Mouse (Mus musculus): ENCODE results near the gene C1ql1. TPM values are rescaled to one million over a fixed set of nuclear protein-coding genes. Genes with fewer than 3 reads are reported as not detected.

C1ql1 gene
- polyA plus RNA-seq, 1 experiment from 2014 or later, result 14.3 TPM

GRCm38 (mm10) chr11:102963855-102964546 is 17.5 kb upstream of the C1ql1 start:
- DNase-seq (peak; percentile 71), ATAC-seq (ENCODE audit: low FRiP score, low TSS enrichment) (no peak; the same call in 1 of the 2 replicates)
- Histone ChIP-seq H3K4me3 (replicated peaks; ENCODE audit: low read depth, low read length) (0 out of 2 replicates have a peak overlapping the region, but pooled peaks have one; percentile 7), H3K9me3 (ENCODE audit: control insufficient read depth, low read length) (no peaks in the 10 kb centered on the region), H3K27ac (replicated peaks; ENCODE audit: low read depth, low read length) (peak overlapping the region; percentile 85), H3K9ac (replicated peaks; ENCODE audit: low read length) (peak overlapping the region; percentile 31; the same call in 1 of the 2 replicates), H3K27me3 (ENCODE audit: control insufficient read depth, insufficient read depth, low read length) (no peaks in the 10 kb centered on the region; the same call in 1 of the 2 replicates), H3K4me2 (ENCODE audit: low read length) (peak overlapping the region; percentile 48), H3K4me1 (ENCODE audit: control insufficient read depth, insufficient read depth, low read length) (peaks cover 18% of the 10 kb centered on the region), H3K36me3 (ENCODE audit: control insufficient read depth, insufficient read depth, low read length) (no peaks in the 10 kb centered on the region)
- 17% methylated on average over 24 of the region's 24 CpGs for WGBS

GRCm38 (mm10) chr11:102963246-102963854 is 16.9 kb upstream of the C1ql1 start:
- Histone ChIP-seq H3K36me3 (ENCODE audit: control insufficient read depth, insufficient read depth, low read length) (no peaks in the 10 kb centered on the region), H3K4me3 (replicated peaks; ENCODE audit: low read depth, low read length) (peak overlapping the region; percentile 7; the same call in 1 of the 2 replicates), H3K27me3 (ENCODE audit: control insufficient read depth, insufficient read depth, low read length) (no peaks in the 10 kb centered on the region; the same call in 1 of the 2 replicates), H3K9ac (replicated peaks; ENCODE audit: low read length) (peak overlapping the region; percentile 31; the same call in 1 of the 2 replicates), H3K4me1 (ENCODE audit: control insufficient read depth, insufficient read depth, low read length) (peaks cover 18% of the 10 kb centered on the region), H3K4me2 (ENCODE audit: low read length) (peak overlapping the region; percentile 48), H3K9me3 (ENCODE audit: control insufficient read depth, low read length) (no peaks in the 10 kb centered on the region), H3K27ac (replicated peaks; ENCODE audit: low read depth, low read length) (peak overlapping the region; percentile 85)
- ATAC-seq (ENCODE audit: low FRiP score, low TSS enrichment) (peak; percentile 48; the same call in 1 of the 2 replicates), DNase-seq (peak; percentile 84)
- WGBS, result under 1% methylated on average over 16 of the region's 16 CpGs

- Histone ChIP-seq H3K9me3 (ENCODE audit: control insufficient read depth, low read length) (no peaks in the 10 kb centered on the region), H3K27me3 (ENCODE audit: control insufficient read depth, insufficient read depth, low read length) (no peaks in the 10 kb centered on the region; the same call in 1 of the 2 replicates), H3K9ac (replicated peaks; ENCODE audit: low read length) (no peak overlapping the region), H3K4me3 (replicated peaks; ENCODE audit: low read depth, low read length) (no peak overlapping the region), H3K27ac (replicated peaks; ENCODE audit: low read depth, low read length) (peak overlapping the region; percentile 69), H3K4me2 (ENCODE audit: low read length) (peak overlapping the region; percentile 48), H3K36me3 (ENCODE audit: control insufficient read depth, insufficient read depth, low read length) (no peaks in the 10 kb centered on the region), H3K4me1 (ENCODE audit: control insufficient read depth, insufficient read depth, low read length) (peaks cover 20% of the 10 kb centered on the region)
- DNase-seq, result no peak
- WGBS, result 18% methylated on average over 7 of the region's 7 CpGs
- ATAC-seq (ENCODE audit: low FRiP score, low TSS enrichment), result no peak
These were observed 16.4 kb upstream of the C1ql1 start for GRCm38 (mm10) chr11:102962861-102963245.

GRCm38 (mm10) chr11:102961082-102961481 is 14.6 kb upstream of the C1ql1 start:
- Histone ChIP-seq H3K9ac (replicated peaks; ENCODE audit: low read length) (no peak overlapping the region), H3K36me3 (ENCODE audit: control insufficient read depth, insufficient read depth, low read length) (no peaks in the 10 kb centered on the region), H3K4me3 (replicated peaks; ENCODE audit: low read depth, low read length) (no peak overlapping the region), H3K27me3 (ENCODE audit: control insufficient read depth, insufficient read depth, low read length) (no peaks in the 10 kb centered on the region; the same call in 1 of the 2 replicates), H3K27ac (replicated peaks; ENCODE audit: low read depth, low read length) (no peak overlapping the region), H3K4me1 (ENCODE audit: control insufficient read depth, insufficient read depth, low read length) (peaks cover 32% of the 10 kb centered on the region), H3K9me3 (ENCODE audit: control insufficient read depth, low read length) (no peaks in the 10 kb centered on the region), H3K4me2 (ENCODE audit: low read length) (no peak overlapping the region)
- 92% methylated on average over 4 of the region's 4 CpGs for WGBS
- DNase-seq, result no peak
- no peak for ATAC-seq (ENCODE audit: low FRiP score, low TSS enrichment)

GRCm38 (mm10) chr11:102958870-102959269 is 12.4 kb upstream of the C1ql1 start:
- no peak overlapping the region for H3K9ac ChIP-seq (replicated peaks; ENCODE audit: low read length)
- ATAC-seq (ENCODE audit: low FRiP score, low TSS enrichment) (no peak), DNase-seq (no peak)
- H3K4me1 ChIP-seq (ENCODE audit: control insufficient read depth, insufficient read depth, low read length), result peaks cover 35% of the 10 kb centered on the region
- H3K27ac ChIP-seq (replicated peaks; ENCODE audit: low read depth, low read length), result no peak overlapping the region
- 89% methylated on average over 1 of the region's 1 CpGs for WGBS
- H3K4me3 ChIP-seq (replicated peaks; ENCODE audit: low read depth, low read length), result no peak overlapping the region
- no peaks in the 10 kb centered on the region for H3K27me3 ChIP-seq (ENCODE audit: control insufficient read depth, insufficient read depth, low read length)
- no peak overlapping the region for H3K4me2 ChIP-seq (ENCODE audit: low read length)
- no peaks in the 10 kb centered on the region for H3K36me3 ChIP-seq (ENCODE audit: control insufficient read depth, insufficient read depth, low read length)
- H3K9me3 ChIP-seq (ENCODE audit: control insufficient read depth, low read length), result no peaks in the 10 kb centered on the region

GRCm38 (mm10) chr11:102958431-102958830 is 11.9 kb upstream of the C1ql1 start:
- H3K27me3 ChIP-seq (ENCODE audit: control insufficient read depth, insufficient read depth, low read length), result no peaks in the 10 kb centered on the region
- WGBS, result 86% methylated on average over 6 of the region's 6 CpGs
- H3K9ac ChIP-seq (replicated peaks; ENCODE audit: low read length), result no peak overlapping the region
- no peak for ATAC-seq (ENCODE audit: low FRiP score, low TSS enrichment)
- H3K4me3 ChIP-seq (replicated peaks; ENCODE audit: low read depth, low read length), result no peak overlapping the region
- no peak for DNase-seq
- H3K36me3 ChIP-seq (ENCODE audit: control insufficient read depth, insufficient read depth, low read length), result no peaks in the 10 kb centered on the region
- peaks cover 31% of the 10 kb centered on the region for H3K4me1 ChIP-seq (ENCODE audit: control insufficient read depth, insufficient read depth, low read length)
- H3K4me2 ChIP-seq (ENCODE audit: low read length), result no peak overlapping the region
- no peaks in the 10 kb centered on the region for H3K9me3 ChIP-seq (ENCODE audit: control insufficient read depth, low read length)
- no peak overlapping the region for H3K27ac ChIP-seq (replicated peaks; ENCODE audit: low read depth, low read length)

GRCm38 (mm10) chr11:102957692-102958091 is 11.2 kb upstream of the C1ql1 start:
- no peak overlapping the region for H3K9ac ChIP-seq (replicated peaks; ENCODE audit: low read length)
- H3K27me3 ChIP-seq (ENCODE audit: control insufficient read depth, insufficient read depth, low read length), result no peaks in the 10 kb centered on the region
- no peaks in the 10 kb centered on the region for H3K9me3 ChIP-seq (ENCODE audit: control insufficient read depth, low read length)
- ATAC-seq (ENCODE audit: low FRiP score, low TSS enrichment) (no peak), DNase-seq (no peak)
- WGBS, result 84% methylated on average over 8 of the region's 8 CpGs
- H3K36me3 ChIP-seq (ENCODE audit: control insufficient read depth, insufficient read depth, low read length), result no peaks in the 10 kb centered on the region
- peaks cover 31% of the 10 kb centered on the region for H3K4me1 ChIP-seq (ENCODE audit: control insufficient read depth, insufficient read depth, low read length)
- H3K4me3 ChIP-seq (replicated peaks; ENCODE audit: low read depth, low read length), result no peak overlapping the region
- no peak overlapping the region for H3K4me2 ChIP-seq (ENCODE audit: low read length)
- H3K27ac ChIP-seq (replicated peaks; ENCODE audit: low read depth, low read length), result peak overlapping the region; percentile 58; the same call in 1 of the 2 replicates

- ATAC-seq (ENCODE audit: low FRiP score, low TSS enrichment) (no peak), DNase-seq (peak; percentile 70)
- peak overlapping the region; percentile 58 for H3K27ac ChIP-seq (replicated peaks; ENCODE audit: low read depth, low read length)
These were observed 10.6 kb upstream of the C1ql1 start for GRCm38 (mm10) chr11:102956962-102957614.

More at GRCm38 (mm10) chr11:102956962-102957614, 10.6 kb upstream of the C1ql1 start:
- WGBS, result 40% methylated on average over 16 of the region's 16 CpGs
- Histone ChIP-seq H3K4me3 (replicated peaks; ENCODE audit: low read depth, low read length) (no peak overlapping the region), H3K9me3 (ENCODE audit: control insufficient read depth, low read length) (no peaks in the 10 kb centered on the region), H3K27me3 (ENCODE audit: control insufficient read depth, insufficient read depth, low read length) (no peaks in the 10 kb centered on the region; the same call in 1 of the 2 replicates), H3K9ac (replicated peaks; ENCODE audit: low read length) (no peak overlapping the region), H3K4me2 (ENCODE audit: low read length) (no peak overlapping the region), H3K36me3 (ENCODE audit: control insufficient read depth, insufficient read depth, low read length) (no peaks in the 10 kb centered on the region), H3K4me1 (ENCODE audit: control insufficient read depth, insufficient read depth, low read length) (peaks cover 36% of the 10 kb centered on the region)
